Mouse (Mus musculus) heart, embryonic 16.5 days (tissue): ENCODE results near the gene Gm21981. TPM values are rescaled to one million over a fixed set of nuclear protein-coding genes. Genes with fewer than 3 reads are reported as not detected.
A peak's percentile ranks its signal among the peaks of the same experiment; 100 is the strongest.

ENCODE experiments used
- ATAC-seq: fragments of 200-750 bp; cut with Nextera tagmentation; replicated peaks from 2 replicates; pipeline ENCODE4 v1.8.0; 2017; ENCODE audit warnings: moderate number of reproducible peaks; ENCODE audit not compliant: insufficient read depth, low FRiP score; ENCODE audit errors: extremely low read depth
- H3K27ac ChIP-seq: fragments of 300-500 bp; sonication (generic); 2 replicates; pipeline ENCODE4 v1.5.1; 2014; ENCODE audit warnings: mild to moderate bottlenecking, low read length, control low read depth, moderate library complexity
- H3K27me3 ChIP-seq: fragments of 300-500 bp; sonication (generic); 2 replicates; pipeline ENCODE4 v1.6.1; 2014; ENCODE audit warnings: low read length, mixed read lengths; ENCODE audit not compliant: control insufficient read depth, insufficient read depth
- H3K36me3 ChIP-seq: fragments of 300-500 bp; sonication (generic); 2 replicates; pipeline ENCODE4 v1.6.1; 2014; ENCODE audit not compliant: control insufficient read depth, insufficient read depth
- H3K4me1 ChIP-seq: fragments of 300-500 bp; sonication (generic); 2 replicates; pipeline ENCODE4 v1.6.1; 2014; ENCODE audit warnings: low read length, mixed read lengths; ENCODE audit not compliant: control insufficient read depth, insufficient read depth
- H3K4me2 ChIP-seq: fragments of 300-500 bp; sonication (generic); 2 replicates; pipeline ENCODE4 v1.6.1; 2014; ENCODE audit warnings: low read depth, mild to moderate bottlenecking, control low read depth, low read length
- H3K4me3 ChIP-seq: fragments of 300-500 bp; sonication (generic); 2 replicates; pipeline ENCODE4 v1.5.1; 2014; ENCODE audit warnings: mild to moderate bottlenecking, control low read depth, low read length
- H3K9ac ChIP-seq: fragments of 300-500 bp; sonication (generic); 2 replicates; pipeline ENCODE4 v1.6.1; 2014; ENCODE audit warnings: low read length, control low read depth
- H3K9me3 ChIP-seq: fragments of 300-500 bp; sonication (generic); replicated peaks from 2 replicates; pipeline ENCODE4 v1.6.1; 2016; ENCODE audit warnings: low read length; ENCODE audit not compliant: control insufficient read depth
- WGBS: fragments of 180-500 bp; shearing (Covaris S2); extraction: QIAGEN DNeasy Blood & Tissue Kit; methylation state at CpG from one replicate; pipeline ENCODE4 v1.1.7; 2014; 5-methylcytosine and 5-hydroxymethylcytosine counted together
- polyA plus RNA-seq: library from polyadenylated mRNA; unstranded; fragments of >200 nt; fragmentation: Nextera tagmentation; extraction: Ambion mirVana; gene quantifications from 2 replicates; pipeline ENCODE4 v1.2.1, GENCODE M21; 2015

The Gm21981 gene
- polyA plus RNA-seq, 1 experiment from 2014 or later, result 0.39 TPM

DNA sequence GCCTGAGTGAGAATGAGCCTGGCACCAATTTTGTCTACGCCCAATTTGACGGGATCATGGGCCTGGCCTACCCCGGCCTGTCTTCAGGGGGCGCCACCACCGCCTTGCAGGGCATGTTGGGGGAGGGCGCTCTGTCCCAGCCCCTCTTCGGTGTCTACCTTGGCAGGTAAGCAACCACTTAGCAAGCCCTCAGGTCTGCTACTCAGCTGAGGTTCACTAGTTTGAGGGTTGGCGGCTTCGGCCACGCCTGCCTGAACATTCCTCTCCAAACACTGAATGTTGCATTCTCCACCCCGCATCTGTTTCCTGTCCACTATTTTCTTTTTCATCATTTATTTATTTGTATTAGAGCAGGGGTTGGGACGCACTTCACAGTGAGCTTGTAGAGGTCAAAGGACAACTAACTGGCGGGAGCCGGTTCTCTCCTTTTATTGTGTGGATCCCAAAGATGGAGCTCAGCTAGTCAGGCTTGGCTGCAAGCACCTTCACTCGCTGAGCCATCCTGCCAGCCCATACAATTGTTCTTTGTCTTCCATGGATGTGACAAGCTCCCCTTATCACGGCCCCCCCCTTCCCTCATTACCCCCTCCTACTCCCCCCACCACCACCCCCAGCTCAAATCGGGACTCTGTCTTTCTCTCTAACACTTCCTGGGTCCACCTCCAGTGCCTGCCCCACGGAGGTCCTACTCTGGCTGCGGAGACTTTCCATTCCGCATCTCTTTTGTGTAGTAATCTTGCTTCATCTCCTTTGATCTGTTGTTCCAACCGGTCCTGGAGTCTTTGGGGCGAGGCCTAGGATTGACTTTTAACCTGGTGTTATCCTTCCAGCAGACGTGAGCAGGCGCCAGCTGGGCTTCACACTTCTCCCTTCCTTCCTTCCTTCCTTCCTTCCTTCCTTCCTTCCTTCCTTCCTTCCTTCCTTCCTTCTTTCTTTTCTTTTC lies 36.6 kb upstream of the Gm21981 start:
- Histone ChIP-seq H3K27me3 (no peaks in the 10 kb centered on the region), H3K27ac (no peak overlapping the region), H3K9me3 (no peaks in the 10 kb centered on the region), H3K4me3 (no peak overlapping the region), H3K4me1 (no peaks in the 10 kb centered on the region), H3K36me3 (no peaks in the 10 kb centered on the region), H3K9ac (no peak overlapping the region), H3K4me2 (no peak overlapping the region)
- no peak for ATAC-seq
- WGBS, result 56% methylated on average over 24 of the region's 24 CpGs

DNA sequence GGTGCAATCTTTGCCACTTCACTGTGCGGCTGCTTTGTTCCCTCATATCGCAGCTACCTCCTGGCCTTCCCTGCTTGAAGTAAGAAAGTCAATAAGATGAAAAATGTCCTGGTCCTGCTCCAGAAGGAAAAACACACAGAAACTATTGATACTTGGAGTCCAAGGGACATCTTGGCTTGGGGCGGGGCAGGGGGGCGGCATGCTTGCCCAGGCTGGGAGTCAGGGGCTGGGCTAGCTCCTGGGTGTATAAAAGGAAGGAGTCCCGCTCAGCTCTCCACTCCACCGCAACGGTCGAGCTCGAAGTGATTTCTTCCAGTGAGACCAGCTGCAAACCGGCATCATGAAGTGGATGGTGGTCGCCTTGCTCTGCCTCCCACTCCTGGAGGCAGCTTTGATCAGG lies 32.3 kb upstream of the Gm21981 start, which contains the start of gene Pgc:
TSS of gene Pgc (plus strand) at position 277 of the 400 bp plus-strand sequence.
- H3K4me2 ChIP-seq, result no peak within 1 kb of the TSS
- H3K4me3 ChIP-seq, result no peak within 1 kb of the TSS
- ATAC-seq, result no peak

DNA sequence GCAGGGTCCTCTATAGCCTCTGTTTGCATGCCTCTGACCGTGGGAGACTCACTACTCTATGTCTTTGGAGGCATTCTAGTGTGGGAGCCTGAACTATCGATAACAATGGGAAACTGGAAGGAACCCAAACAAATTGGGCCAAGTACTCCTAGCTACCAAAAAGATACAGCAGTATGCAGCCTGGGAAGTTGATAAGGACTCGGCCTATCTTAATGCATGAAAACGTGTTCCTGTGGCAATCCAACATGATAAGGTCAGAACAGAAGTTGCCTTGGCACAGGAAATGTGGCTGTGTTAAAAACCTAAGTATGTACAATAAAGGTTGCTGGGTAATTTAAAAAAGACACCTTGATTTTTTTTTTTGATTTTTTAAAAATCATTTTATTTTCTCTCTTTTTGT lies 26.9 kb upstream of the Gm21981 start:
- Histone ChIP-seq H3K9me3 (no peaks in the 10 kb centered on the region), H3K4me1 (no peaks in the 10 kb centered on the region)
- peak; percentile 56 for ATAC-seq

More for the DNA sequence above, 32.3 kb upstream of the Gm21981 start, which contains the start of gene Pgc:
- no peak within 1 kb of the TSS for H3K9ac ChIP-seq
- H3K4me1 ChIP-seq, result no peaks in the 10 kb centered on the region
- no peaks in the 10 kb centered on the region for H3K27me3 ChIP-seq
- 77% methylated on average over 11 of the region's 11 CpGs for WGBS
- no peak within 1 kb of the TSS for H3K27ac ChIP-seq
- H3K36me3 ChIP-seq, result no peaks in the 10 kb centered on the region
- H3K9me3 ChIP-seq, result no peaks in the 10 kb centered on the region

DNA sequence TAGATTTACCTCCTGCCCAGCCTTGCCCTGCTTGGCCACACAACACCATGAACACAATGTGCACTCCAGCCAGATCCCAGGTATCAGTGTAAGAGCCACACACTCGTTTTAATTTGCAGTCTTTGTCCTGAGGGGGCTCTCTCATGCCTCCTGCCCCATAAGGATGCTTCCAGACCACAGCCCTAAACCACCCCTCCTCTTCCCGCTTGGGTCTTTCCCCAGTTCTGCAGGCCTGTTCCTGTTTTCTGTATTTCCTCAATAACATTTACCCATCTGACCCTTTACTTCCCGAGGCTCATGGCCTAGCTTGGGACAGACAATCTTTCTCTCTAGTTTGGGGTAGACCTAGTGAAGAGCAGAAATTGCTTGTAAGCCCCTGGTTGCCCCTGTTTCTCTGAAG lies 20.8 kb upstream of the Gm21981 start:
- no peak for ATAC-seq
- H3K4me1 ChIP-seq, result no peaks in the 10 kb centered on the region
- 43% methylated on average over 3 of the region's 3 CpGs for WGBS
- no peak overlapping the region for H3K4me2 ChIP-seq
- no peak overlapping the region for H3K4me3 ChIP-seq
- H3K27me3 ChIP-seq, result no peaks in the 10 kb centered on the region
- H3K27ac ChIP-seq, result no peak overlapping the region
- H3K9me3 ChIP-seq, result no peaks in the 10 kb centered on the region
- no peaks in the 10 kb centered on the region for H3K36me3 ChIP-seq
- no peak overlapping the region for H3K9ac ChIP-seq

More for the DNA sequence above, 26.9 kb upstream of the Gm21981 start:
- H3K4me3 ChIP-seq, result no peak overlapping the region
- WGBS, result 38% methylated on average over 4 of the region's 4 CpGs
- no peak overlapping the region for H3K9ac ChIP-seq
- no peaks in the 10 kb centered on the region for H3K27me3 ChIP-seq
- no peaks in the 10 kb centered on the region for H3K36me3 ChIP-seq
- H3K27ac ChIP-seq, result no peak overlapping the region
- H3K4me2 ChIP-seq, result no peak overlapping the region

DNA sequence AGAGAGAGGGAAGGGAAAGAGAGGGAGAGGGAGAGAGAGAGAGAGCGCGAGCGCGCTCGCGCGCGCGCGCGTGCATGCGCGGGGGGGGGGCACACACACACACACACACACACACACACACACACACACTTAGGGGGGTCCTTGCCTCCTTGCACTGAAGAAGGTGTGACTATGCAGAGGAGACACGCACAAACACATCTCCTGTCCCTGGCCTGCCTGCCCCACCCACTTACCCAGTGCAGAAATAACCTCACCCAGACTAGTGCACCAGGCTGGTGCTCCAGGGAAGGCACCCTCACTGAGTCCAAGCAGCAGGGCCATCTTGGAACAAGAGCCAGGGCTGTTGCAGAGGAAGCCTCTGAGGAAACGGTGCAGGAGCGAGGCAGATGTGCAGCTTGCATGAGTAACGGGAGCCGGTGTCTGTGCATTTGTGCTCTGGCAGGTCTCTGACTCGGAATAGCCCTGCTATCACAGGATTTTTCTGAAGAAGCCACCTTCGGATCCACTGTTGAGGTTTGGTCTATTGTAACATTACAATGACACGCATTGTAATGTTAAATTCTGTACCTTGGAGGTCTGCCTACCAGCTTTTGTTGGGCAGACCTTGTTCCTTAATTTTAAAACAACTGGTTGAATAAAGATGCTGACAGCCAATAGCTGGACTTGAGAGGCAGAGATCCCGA lies 18.8 kb upstream of the Gm21981 start:
- Histone ChIP-seq H3K4me1 (no peaks in the 10 kb centered on the region), H3K9me3 (no peaks in the 10 kb centered on the region), H3K36me3 (no peaks in the 10 kb centered on the region), H3K27ac (no peak overlapping the region), H3K27me3 (no peaks in the 10 kb centered on the region), H3K4me3 (no peak overlapping the region), H3K4me2 (no peak overlapping the region), H3K9ac (no peak overlapping the region; the same call in 1 of the 2 replicates)
- 45% methylated on average over 21 of the region's 22 CpGs for WGBS
- ATAC-seq, result no peak

DNA sequence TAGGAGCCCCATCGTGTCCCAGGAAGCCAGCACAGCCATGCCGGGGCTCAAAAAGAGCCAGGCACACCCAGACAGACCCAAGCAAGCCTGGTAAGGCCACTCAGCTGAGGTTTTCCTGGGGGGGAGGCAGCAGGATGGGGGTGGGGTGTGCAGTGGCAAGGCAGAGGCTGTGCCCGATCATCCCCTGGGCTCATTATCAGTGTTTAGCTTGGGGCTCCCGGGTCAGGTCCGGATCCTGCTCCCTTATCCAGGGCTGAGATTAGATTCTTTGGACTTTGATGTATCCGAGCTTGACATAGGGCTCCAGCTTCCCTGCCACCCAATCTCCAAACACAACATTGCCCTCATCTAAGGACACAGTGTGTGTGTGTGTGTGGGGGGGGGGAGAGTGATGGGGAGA lies 17.6 kb upstream of the Gm21981 start:
- no peaks in the 10 kb centered on the region for H3K36me3 ChIP-seq
- 21% methylated on average over 6 of the region's 6 CpGs for WGBS
- H3K27me3 ChIP-seq, result no peaks in the 10 kb centered on the region; the same call in 1 of the 2 replicates
- H3K9ac ChIP-seq, result no peak overlapping the region
- no peak for ATAC-seq
- no peak overlapping the region for H3K27ac ChIP-seq
- H3K9me3 ChIP-seq, result no peaks in the 10 kb centered on the region
- H3K4me1 ChIP-seq, result no peaks in the 10 kb centered on the region
- no peak overlapping the region for H3K4me3 ChIP-seq
- H3K4me2 ChIP-seq, result no peak overlapping the region

DNA sequence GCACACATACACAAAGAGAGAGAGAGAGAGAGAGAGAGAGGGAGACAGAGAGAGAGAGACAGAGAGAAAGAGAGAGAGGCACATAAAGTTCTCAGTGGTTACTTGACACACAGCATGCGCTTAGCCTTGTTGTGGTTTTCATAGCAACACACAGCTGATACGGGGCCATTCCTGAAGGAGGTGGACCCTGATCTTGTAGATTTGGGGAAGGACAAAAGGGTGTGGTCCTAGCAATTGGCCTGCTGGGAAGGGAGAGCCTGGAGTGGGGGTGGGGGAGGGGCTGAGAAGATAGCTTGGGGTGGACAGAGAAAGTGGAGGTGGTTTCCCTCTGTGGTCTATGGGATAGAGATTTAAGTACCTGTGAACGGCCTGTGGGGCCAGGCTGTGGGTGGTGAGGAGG lies 15.8 kb upstream of the Gm21981 start:
- no peaks in the 10 kb centered on the region for H3K36me3 ChIP-seq
- 58% methylated on average over 3 of the region's 3 CpGs for WGBS
- no peak overlapping the region for H3K27ac ChIP-seq
- H3K4me1 ChIP-seq, result no peaks in the 10 kb centered on the region
- ATAC-seq, result no peak
- H3K4me2 ChIP-seq, result no peak overlapping the region
- no peaks in the 10 kb centered on the region; the same call in 1 of the 2 replicates for H3K27me3 ChIP-seq
- H3K9me3 ChIP-seq, result no peaks in the 10 kb centered on the region
- no peak overlapping the region for H3K4me3 ChIP-seq
- no peak overlapping the region for H3K9ac ChIP-seq

DNA sequence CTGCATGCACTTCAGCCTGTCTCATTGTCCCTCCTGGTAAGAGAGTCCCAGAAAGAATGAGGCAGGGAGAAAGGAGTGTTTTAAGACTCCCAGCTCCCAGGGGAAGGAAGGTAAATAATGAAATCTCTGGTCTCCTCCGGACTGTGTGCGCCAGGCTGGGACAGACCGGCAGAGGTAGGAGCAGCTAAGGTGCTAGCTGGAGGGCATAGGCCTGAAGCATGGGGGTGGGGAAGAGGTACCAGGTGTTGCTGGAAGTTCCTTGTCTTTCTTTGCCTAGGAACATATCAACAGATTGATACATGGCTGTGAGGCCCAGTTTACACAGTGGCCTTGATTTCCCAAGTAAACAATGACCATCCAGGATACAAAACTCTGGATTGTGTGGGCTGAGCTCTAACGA lies 14.7 kb upstream of the Gm21981 start:
- no peaks in the 10 kb centered on the region for H3K36me3 ChIP-seq
- H3K9ac ChIP-seq, result no peak overlapping the region
- no peak overlapping the region for H3K4me3 ChIP-seq
- H3K4me2 ChIP-seq, result no peak overlapping the region
- ATAC-seq, result no peak
- H3K27me3 ChIP-seq, result no peaks in the 10 kb centered on the region; the same call in none of the 2 replicates
- H3K9me3 ChIP-seq, result no peaks in the 10 kb centered on the region
- H3K4me1 ChIP-seq, result no peaks in the 10 kb centered on the region
- 62% methylated on average over 4 of the region's 4 CpGs for WGBS
- no peak overlapping the region for H3K27ac ChIP-seq

DNA sequence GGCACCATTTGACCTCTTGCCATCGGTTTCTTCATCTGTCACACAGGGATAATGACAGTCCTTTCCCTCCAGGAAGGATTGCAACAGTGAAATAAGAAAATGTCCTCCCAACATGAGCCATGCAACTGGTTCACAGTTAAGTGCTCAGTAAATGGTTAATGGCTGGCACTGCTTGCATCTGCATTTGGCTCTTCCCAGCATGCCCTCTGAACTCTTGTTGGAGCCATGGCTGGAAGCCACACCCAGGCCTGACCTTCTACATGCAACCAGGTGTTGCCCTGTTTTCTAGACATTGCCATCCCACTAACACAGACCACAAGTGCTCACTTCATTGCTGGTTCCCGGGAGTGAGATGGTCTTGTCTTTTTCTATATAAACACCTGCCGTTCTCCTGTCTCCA lies 13.7 kb upstream of the Gm21981 start:
- no peaks in the 10 kb centered on the region for H3K9me3 ChIP-seq
- H3K27me3 ChIP-seq, result peaks cover 3% of the 10 kb centered on the region
- WGBS, result 81% methylated on average over 3 of the region's 3 CpGs
- no peak overlapping the region for H3K27ac ChIP-seq
- no peak for ATAC-seq
- H3K4me1 ChIP-seq, result no peaks in the 10 kb centered on the region
- H3K9ac ChIP-seq, result no peak overlapping the region
- H3K4me2 ChIP-seq, result no peak overlapping the region
- H3K36me3 ChIP-seq, result peaks cover 2% of the 10 kb centered on the region; the same call in 1 of the 2 replicates
- no peak overlapping the region for H3K4me3 ChIP-seq
